Mouse (Mus musculus) limb, embryonic 13.5 days (tissue): ENCODE results near the gene Rnpepl1. TPM values are rescaled to one million over a fixed set of nuclear protein-coding genes. Genes with fewer than 3 reads are reported as not detected.

ENCODE experiments used
- ATAC-seq: fragments of 200-750 bp; cut with Nextera tagmentation; 2 replicates; pipeline ENCODE4 v1.8.0; 2017; ENCODE audit warnings: low read depth, moderate number of reproducible peaks, moderate TSS enrichment; ENCODE audit not compliant: low FRiP score
- H3K27ac ChIP-seq: fragments of 300-500 bp; sonication (generic); 2 replicates; pipeline ENCODE4 v1.5.1; 2015; ENCODE audit warnings: inconsistent platforms, mild to moderate bottlenecking, moderate library complexity
- H3K27me3 ChIP-seq: fragments of 300-500 bp; sonication (generic); 2 replicates; pipeline ENCODE4 v1.6.1; 2015; ENCODE audit warnings: mild to moderate bottlenecking, inconsistent platforms
- H3K36me3 ChIP-seq: fragments of 300-500 bp; sonication (generic); 2 replicates; pipeline ENCODE4 v1.6.1; 2015; ENCODE audit warnings: inconsistent platforms, mild to moderate bottlenecking, moderate library complexity
- H3K4me1 ChIP-seq: fragments of 300-500 bp; sonication (generic); 2 replicates; pipeline ENCODE4 v1.6.1; 2015; ENCODE audit warnings: inconsistent platforms
- H3K4me2 ChIP-seq: fragments of 300-500 bp; sonication (generic); replicated peaks from 2 replicates; pipeline ENCODE4 v1.6.1; 2015; ENCODE audit warnings: inconsistent platforms, mild to moderate bottlenecking, moderate library complexity
- H3K4me3 ChIP-seq: fragments of 300-500 bp; sonication (generic); 2 replicates; pipeline ENCODE4 v1.5.1; 2015; ENCODE audit warnings: moderate library complexity, mild to moderate bottlenecking, inconsistent platforms
- H3K9ac ChIP-seq: fragments of 300-500 bp; sonication (generic); 2 replicates; pipeline ENCODE4 v1.6.1; 2015; ENCODE audit warnings: mild to moderate bottlenecking, inconsistent platforms
- H3K9me3 ChIP-seq: fragments of 300-500 bp; sonication (generic); 2 replicates; pipeline ENCODE4 v1.6.1; 2016; ENCODE audit warnings: inconsistent platforms
- WGBS: fragments of 180-500 bp; shearing (Covaris S2); methylation state at CpG from one replicate; pipeline ENCODE4 v1.1.7; 2015; 5-methylcytosine and 5-hydroxymethylcytosine counted together
- polyA plus RNA-seq: library from polyadenylated mRNA; unstranded; fragments of >200 nt; fragmentation: Nextera tagmentation; extraction: Ambion mirVana; gene quantifications from 2 replicates; pipeline ENCODE4 v1.2.1, GENCODE M21; 2015

Gene Rnpepl1
- polyA plus RNA-seq, 1 experiment from 2014 or later, result 33.3 TPM

DNA sequence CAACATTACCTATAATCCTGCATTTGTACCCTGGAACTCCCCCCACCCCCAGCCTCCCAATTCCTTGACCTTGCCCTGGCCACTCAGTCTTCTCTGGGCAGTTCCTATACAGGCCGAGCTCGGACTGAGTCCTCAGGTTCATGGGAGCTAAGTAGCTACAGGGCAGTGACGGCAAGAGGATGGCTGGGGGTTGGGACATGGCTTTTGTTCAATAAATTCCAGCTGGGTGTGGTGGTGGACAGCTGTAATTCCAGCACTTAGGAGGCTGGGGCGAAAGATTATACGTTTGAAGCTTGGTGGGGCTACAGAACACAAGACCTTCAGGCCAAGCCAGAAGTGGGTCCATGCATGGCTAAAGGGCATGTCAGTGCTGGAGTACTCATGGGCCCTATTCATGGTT lies 30.5 kb upstream of the Rnpepl1 start:
- H3K9ac ChIP-seq, result no peak overlapping the region
- H3K9me3 ChIP-seq, result no peaks in the 10 kb centered on the region
- H3K4me3 ChIP-seq, result no peak overlapping the region
- H3K36me3 ChIP-seq, result no peaks in the 10 kb centered on the region
- H3K27me3 ChIP-seq, result no peaks in the 10 kb centered on the region
- H3K4me1 ChIP-seq, result no peaks in the 10 kb centered on the region
- 66% methylated on average over 5 of the region's 5 CpGs for WGBS
- no peak for ATAC-seq
- H3K27ac ChIP-seq, result no peak overlapping the region
- H3K4me2 ChIP-seq, result no peak overlapping the region

- H3K4me3 ChIP-seq, result no peak overlapping the region
- H3K4me1 ChIP-seq, result no peaks in the 10 kb centered on the region
- H3K9ac ChIP-seq, result no peak overlapping the region
- WGBS, result 86% methylated on average over 6 of the region's 6 CpGs
- H3K4me2 ChIP-seq, result no peak overlapping the region
- no peaks in the 10 kb centered on the region for H3K36me3 ChIP-seq
- no peak for ATAC-seq
- H3K27ac ChIP-seq, result no peak overlapping the region
- H3K9me3 ChIP-seq, result no peaks in the 10 kb centered on the region
- no peaks in the 10 kb centered on the region for H3K27me3 ChIP-seq
Observed at GRCm38 (mm10) chr1:92881982-92882381, 28.6 kb upstream of the Rnpepl1 start.

DNA sequence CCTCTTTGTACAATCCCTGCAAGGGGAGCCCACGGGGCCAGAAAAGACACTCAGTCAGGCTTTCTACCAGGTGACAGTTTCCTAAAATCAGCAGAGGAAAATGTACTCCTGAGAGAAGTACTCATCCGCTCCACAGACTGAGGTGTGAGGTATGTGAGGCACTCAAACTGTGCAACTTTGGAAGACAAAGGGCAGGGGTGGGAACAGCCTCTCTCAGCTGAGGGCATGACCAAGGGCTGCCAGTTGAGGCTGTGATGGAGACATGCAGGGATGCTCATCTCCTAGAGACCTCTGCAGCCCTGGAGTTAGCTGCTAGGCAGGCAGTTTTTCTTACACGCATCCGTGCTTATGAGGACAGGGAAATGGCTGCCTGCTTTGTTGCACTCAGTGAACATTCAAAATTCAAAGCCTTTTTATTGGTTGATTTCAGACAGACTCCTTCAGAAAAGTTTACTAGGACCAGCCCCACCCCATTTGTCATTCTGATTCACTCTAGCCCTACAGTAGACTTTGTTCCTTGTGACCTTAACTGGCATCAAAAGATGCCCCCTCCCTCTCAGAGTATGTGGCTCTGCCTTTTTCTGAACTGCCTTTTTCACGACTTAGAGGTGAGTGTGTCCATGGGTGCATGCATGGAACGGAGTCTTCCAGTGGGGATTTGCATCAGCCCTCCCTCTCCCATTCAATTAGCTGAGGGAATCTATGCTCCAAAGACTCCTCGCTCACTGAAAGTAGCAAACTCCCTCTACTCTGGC lies 21.5 kb upstream of the Rnpepl1 start:
- Histone ChIP-seq H3K4me3 (no peak overlapping the region), H3K27me3 (no peaks in the 10 kb centered on the region), H3K4me2 (no peak overlapping the region), H3K27ac (no peak overlapping the region), H3K4me1 (no peaks in the 10 kb centered on the region), H3K9ac (no peak overlapping the region), H3K36me3 (no peaks in the 10 kb centered on the region), H3K9me3 (no peaks in the 10 kb centered on the region)
- ATAC-seq, result no peak
- 71% methylated on average over 7 of the region's 7 CpGs for WGBS

DNA sequence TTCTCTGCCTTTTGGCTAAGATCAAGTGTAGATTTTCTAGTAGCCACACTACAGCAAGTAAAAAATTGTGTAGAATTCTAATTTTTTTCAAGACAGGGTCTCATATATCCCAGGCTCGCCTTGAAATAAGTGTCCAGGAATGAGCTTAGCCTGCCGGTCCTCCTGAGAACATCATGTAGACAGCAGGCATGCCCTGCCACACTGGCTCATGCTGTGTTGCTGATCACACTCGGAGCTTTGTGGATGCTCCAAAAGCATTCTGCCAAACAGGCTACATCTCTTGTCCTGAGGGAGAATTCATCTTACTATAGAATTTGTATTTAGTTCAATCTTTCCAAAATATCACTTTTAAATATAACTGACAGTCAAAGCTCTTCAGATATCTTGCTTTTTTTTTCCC lies 17.8 kb upstream of the Rnpepl1 start:
- ATAC-seq, result no peak
- Histone ChIP-seq H3K4me1 (no peaks in the 10 kb centered on the region), H3K9me3 (no peaks in the 10 kb centered on the region), H3K27ac (no peak overlapping the region), H3K9ac (no peak overlapping the region), H3K36me3 (no peaks in the 10 kb centered on the region), H3K4me3 (no peak overlapping the region), H3K27me3 (0 out of 2 replicates have a peak, but pooled peaks cover 5% of the 10 kb centered on the region), H3K4me2 (no peak overlapping the region)
- WGBS, result 64% methylated on average over 3 of the region's 3 CpGs

DNA sequence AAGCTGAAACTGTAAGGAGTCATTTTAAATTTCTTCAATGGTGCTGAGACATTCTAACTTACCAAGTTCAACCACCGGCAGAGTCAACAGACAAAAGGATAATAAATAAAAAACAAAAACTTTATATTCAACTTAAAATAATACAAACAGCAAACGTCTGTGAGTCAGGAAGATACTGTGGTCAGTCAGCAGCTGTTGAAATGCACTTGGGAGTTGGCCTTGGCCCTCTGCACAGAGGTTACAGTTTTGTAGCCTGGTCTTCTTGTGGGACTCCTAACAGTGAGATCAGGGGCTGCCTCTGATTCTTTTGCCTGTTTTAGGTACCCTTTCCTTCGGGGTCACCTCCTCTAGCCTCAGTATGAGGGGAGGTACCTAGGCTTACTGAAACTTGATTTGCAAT lies 16.7 kb upstream of the Rnpepl1 start:
- H3K27me3 ChIP-seq, result 0 out of 2 replicates have a peak, but pooled peaks cover 7% of the 10 kb centered on the region

GRCm38 (mm10) chr1:92895089-92895488 lies 15.5 kb upstream of the Rnpepl1 start:
- 16% methylated on average over 3 of the region's 3 CpGs for WGBS
- no peaks in the 10 kb centered on the region for H3K36me3 ChIP-seq
- H3K9me3 ChIP-seq, result no peaks in the 10 kb centered on the region
- no peak overlapping the region for H3K27ac ChIP-seq
- no peaks in the 10 kb centered on the region for H3K4me1 ChIP-seq
- H3K4me2 ChIP-seq, result no peak overlapping the region
- ATAC-seq, result peak; percentile 72
- H3K27me3 ChIP-seq, result peaks cover 15% of the 10 kb centered on the region
- H3K4me3 ChIP-seq, result no peak overlapping the region
- H3K9ac ChIP-seq, result no peak overlapping the region

More for the DNA sequence above, 16.7 kb upstream of the Rnpepl1 start:
- no peaks in the 10 kb centered on the region for H3K4me1 ChIP-seq
- H3K4me2 ChIP-seq, result no peak overlapping the region
- ATAC-seq, result no peak
- H3K4me3 ChIP-seq, result no peak overlapping the region
- H3K9ac ChIP-seq, result no peak overlapping the region
- 66% methylated on average over 3 of the region's 3 CpGs for WGBS
- no peaks in the 10 kb centered on the region for H3K36me3 ChIP-seq
- no peaks in the 10 kb centered on the region for H3K9me3 ChIP-seq
- H3K27ac ChIP-seq, result no peak overlapping the region

DNA sequence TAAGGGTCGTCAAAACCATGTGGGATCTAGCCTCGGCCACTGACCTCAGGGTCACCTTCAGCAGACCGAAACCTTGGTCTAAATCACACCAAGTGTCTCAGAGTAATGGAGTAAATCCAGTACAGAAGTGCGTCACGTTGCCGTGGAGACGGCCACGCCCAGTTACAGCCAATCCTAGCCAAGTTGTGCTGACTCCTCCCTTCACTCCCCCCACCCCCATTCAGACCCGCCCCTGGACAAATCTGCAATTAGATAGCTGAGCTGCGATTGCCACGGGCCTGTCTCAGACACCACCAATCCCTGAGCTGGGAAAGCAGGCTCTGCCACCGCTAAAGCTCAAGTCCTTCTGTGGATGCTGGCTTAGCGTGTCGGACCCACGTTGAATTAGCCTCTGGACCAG lies 7.8 kb upstream of the Rnpepl1 start, which contains the start of gene Ankmy1:
Ankmy1 (minus strand) TSS at position 121 of the 400 bp plus-strand sequence.
- peak within 1 kb of the TSS; percentile 31; the same call in 1 of the 2 replicates for H3K9ac ChIP-seq
- 2% methylated on average over 15 of the region's 15 CpGs for WGBS
- peaks cover 11% of the 10 kb centered on the region for H3K27me3 ChIP-seq
- ATAC-seq, result peak; percentile 37
- H3K4me1 ChIP-seq, result peaks cover 19% of the 10 kb centered on the region
- H3K27ac ChIP-seq, result no peak within 1 kb of the TSS
- no peaks in the 10 kb centered on the region for H3K9me3 ChIP-seq
- H3K36me3 ChIP-seq, result no peaks in the 10 kb centered on the region
- peak within 1 kb of the TSS; percentile 27; the same call in 1 of the 2 replicates for H3K4me3 ChIP-seq
- peak within 1 kb of the TSS; percentile 59 for H3K4me2 ChIP-seq

- no peak overlapping the region for H3K4me3 ChIP-seq
- no peak overlapping the region for H3K27ac ChIP-seq
- WGBS, result 74% methylated on average over 4 of the region's 4 CpGs
- no peaks in the 10 kb centered on the region for H3K9me3 ChIP-seq
- H3K4me1 ChIP-seq, result peaks cover 23% of the 10 kb centered on the region
- H3K9ac ChIP-seq, result no peak overlapping the region
- H3K36me3 ChIP-seq, result no peaks in the 10 kb centered on the region
- peaks cover 8% of the 10 kb centered on the region for H3K27me3 ChIP-seq
- no peak for ATAC-seq
- no peak overlapping the region for H3K4me2 ChIP-seq
Observed at GRCm38 (mm10) chr1:92903627-92904026, 7.0 kb upstream of the Rnpepl1 start.

- Histone ChIP-seq H3K9me3 (no peaks in the 10 kb centered on the region), H3K36me3 (no peaks in the 10 kb centered on the region), H3K4me3 (no peak overlapping the region), H3K9ac (no peak overlapping the region), H3K4me1 (peaks cover 39% of the 10 kb centered on the region), H3K27me3 (0 out of 2 replicates have a peak, but pooled peaks cover 2% of the 10 kb centered on the region), H3K27ac (no peak overlapping the region), H3K4me2 (no peak overlapping the region)
- ATAC-seq, result no peak
- WGBS, result 91% methylated on average over 2 of the region's 2 CpGs
Observed at GRCm38 (mm10) chr1:92905703-92906310, 4.8 kb upstream of the Rnpepl1 start.

- WGBS, result under 1% methylated on average over 81 of the region's 81 CpGs
- H3K9ac ChIP-seq, result peak within 1 kb of the TSS; percentile 79
- H3K27me3 ChIP-seq, result 0 out of 2 replicates have a peak, but pooled peaks cover 2% of the 10 kb centered on the region
- peak; percentile 89 for ATAC-seq
- H3K4me3 ChIP-seq, result peak within 1 kb of the TSS; percentile 69
- H3K4me1 ChIP-seq, result peaks cover 47% of the 10 kb centered on the region
- no peaks in the 10 kb centered on the region for H3K9me3 ChIP-seq
- H3K36me3 ChIP-seq, result no peaks in the 10 kb centered on the region
- H3K27ac ChIP-seq, result peak within 1 kb of the TSS; percentile 90
- H3K4me2 ChIP-seq, result peak within 1 kb of the TSS; percentile 80
Observed at GRCm38 (mm10) chr1:92906779-92907631, 3.6 kb upstream of the Rnpepl1 start, which contains the start of gene Dusp28. Gene Dusp28, plus strand, starts transcription at chr1:92906981.

DNA sequence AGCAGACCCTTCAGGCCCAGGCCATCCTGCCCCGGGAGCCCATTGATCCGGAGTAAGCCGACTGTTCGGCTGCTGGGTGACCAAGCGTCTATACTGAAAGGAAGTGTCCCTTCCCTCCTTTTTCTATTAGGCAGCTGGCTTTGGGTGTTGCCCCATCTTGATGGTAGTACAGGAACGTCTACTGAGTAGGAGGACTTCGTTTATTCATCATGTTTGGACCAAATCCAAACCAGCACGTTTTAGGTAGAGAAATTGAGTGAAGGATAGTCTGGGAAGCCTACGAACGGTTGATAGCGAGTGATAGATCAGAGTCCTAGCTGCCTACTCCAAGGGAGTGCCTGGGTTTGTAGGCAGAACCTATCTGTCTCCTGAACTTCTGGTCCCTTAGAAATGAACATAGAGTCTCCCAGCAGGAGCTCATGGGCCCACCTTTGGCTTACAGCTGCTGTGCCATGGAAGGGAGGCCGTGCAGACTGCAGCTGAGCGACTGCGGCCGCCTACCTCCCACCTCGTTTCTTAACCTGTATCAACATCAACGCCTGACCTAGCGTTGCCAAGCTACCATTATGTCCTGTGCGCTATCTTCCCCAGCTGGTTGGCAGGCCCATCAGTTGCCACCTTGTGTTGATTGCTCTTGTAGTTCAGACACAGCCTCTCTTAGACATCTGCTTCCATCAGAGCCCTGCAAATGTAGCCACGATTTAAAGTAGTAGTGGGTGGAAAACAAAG lies 2.8 kb upstream of the Rnpepl1 start:
- Histone ChIP-seq H3K4me1 (peaks cover 51% of the 10 kb centered on the region), H3K9me3 (no peaks in the 10 kb centered on the region), H3K36me3 (no peaks in the 10 kb centered on the region), H3K27me3 (0 out of 2 replicates have a peak, but pooled peaks cover 2% of the 10 kb centered on the region), H3K4me2 (peak overlapping the region; percentile 80), H3K27ac (peak overlapping the region; percentile 90), H3K4me3 (peak overlapping the region; percentile 69), H3K9ac (peak overlapping the region; percentile 79)
- WGBS, result 48% methylated on average over 20 of the region's 20 CpGs
- no peak for ATAC-seq
